Mouse (Mus musculus): ENCODE measurements around the gene Ccdc141.

The Ccdc141 gene

DNA sequence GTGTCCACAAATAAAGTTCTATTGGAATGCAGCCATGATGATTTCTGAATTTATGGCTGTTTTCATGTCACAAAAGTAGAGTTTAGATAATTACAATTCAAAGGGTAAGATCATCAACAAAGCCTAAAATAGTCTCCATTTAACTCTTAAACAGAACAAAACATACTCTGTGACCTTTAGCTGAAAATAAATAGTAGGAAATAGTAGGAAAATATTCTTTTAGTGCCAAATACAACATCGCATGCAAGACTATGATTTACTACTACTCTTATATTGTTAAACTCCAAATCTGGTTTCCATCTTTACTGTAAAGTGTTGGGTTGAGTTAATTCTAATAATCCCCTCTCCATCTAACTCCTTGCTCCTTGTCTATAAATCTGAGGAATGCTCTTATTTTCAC lies 37.0 kb downstream of the Ccdc141 start:
- DNase-seq (ENCODE audit: low read depth): no peak

DNA sequence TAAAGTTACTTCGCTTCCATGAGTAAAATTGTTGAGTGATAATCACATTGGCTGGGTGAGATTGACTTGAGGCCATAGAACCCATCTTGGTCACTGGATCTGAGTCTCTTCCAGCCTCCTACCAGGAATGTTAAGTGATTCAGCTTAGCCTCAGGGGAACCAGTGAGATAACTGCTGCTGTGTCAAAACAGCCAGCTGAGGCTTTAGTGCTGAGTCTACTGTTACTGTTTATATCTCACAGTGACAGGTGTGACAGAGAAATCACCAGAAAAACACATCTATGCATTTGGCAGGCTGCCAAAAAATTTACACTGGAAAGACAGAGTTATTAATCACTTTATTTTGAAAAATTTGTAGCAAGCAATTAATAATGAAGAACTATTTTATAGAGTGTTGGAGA lies 43.5 kb downstream of the Ccdc141 start:
- DNase-seq (ENCODE audit: low read depth): no peak

DNA sequence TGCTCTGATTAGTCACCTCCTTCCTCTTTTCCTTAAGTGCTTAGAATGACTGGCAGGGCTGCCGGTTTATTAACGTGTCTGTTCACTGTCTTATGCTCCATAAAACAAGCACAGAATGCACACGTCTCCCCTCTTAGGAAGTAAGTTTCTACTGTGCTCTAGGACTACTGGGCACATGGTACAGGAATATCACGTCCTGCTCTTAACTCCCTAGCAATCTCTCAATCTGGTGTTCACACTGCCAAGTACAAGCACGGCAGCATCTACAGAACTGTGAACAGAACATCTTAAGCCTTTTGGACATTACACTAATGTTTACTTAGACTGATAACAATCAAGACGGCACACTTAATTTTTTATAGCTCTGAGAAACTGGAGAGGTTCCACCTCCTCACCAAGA lies 52.3 kb downstream of the Ccdc141 start:
- DNase-seq (ENCODE audit: low read depth): no peak

DNA sequence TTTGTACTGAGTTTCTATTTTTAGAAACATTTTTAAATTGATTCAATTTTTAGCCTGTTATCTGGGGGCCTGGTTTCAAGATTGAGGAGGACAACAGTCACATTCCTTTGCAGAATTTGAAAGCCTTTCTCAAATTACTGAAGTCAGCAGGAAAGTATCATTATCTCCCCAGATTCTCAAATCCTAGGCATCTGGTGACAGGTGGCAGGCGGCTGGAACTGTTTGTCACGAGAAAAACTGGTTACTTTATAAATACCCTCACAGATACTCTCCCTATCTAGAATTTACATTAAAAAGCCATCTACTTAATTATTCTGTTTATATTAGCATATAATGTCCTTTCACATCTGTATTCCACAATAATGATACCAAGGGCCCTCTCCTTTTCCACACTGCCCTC lies 56.1 kb downstream of the Ccdc141 start:
- no peak for DNase-seq (ENCODE audit: low read depth)

DNA sequence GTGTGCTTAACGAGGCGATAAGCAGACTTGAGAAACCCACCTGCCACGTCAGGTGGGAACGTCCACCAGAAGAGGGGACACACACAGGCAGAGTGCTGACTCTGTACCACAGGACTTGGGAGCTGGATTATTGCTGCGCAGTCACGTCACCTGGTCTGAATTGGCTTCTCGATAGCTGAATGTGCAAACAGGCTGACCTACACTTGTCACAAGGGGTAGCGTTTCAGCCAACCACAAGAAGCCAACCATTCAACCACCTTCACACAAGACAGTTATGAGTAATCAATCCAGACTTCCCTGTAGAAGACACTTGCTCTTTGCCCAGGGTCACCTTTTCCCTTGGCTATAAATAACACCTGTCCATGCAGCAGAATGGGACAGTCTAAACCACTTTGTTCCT lies 56.6 kb downstream of the Ccdc141 start:
- DNase-seq (ENCODE audit: low read depth): no peak

DNA sequence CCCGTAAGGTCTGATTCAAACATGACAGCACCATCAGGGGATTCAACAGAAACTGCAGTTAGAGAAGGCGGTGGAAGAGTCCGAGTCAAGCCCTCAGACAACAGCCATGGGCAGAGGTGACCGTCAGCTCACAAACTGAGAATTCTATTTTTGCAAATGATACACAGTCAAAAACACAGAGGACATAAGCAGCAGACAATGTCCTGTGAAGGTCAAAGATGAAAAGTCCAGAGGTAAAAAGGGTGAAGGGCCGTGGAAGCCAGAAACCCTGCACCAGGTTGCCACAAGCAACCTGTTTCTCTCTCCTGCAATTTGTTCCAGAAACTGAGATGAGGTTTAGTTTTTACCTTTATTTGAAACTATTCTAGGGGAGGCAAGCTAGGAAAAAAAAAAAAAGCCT lies 57.4 kb downstream of the Ccdc141 start:
- DNase-seq (ENCODE audit: low read depth): no peak

DNA sequence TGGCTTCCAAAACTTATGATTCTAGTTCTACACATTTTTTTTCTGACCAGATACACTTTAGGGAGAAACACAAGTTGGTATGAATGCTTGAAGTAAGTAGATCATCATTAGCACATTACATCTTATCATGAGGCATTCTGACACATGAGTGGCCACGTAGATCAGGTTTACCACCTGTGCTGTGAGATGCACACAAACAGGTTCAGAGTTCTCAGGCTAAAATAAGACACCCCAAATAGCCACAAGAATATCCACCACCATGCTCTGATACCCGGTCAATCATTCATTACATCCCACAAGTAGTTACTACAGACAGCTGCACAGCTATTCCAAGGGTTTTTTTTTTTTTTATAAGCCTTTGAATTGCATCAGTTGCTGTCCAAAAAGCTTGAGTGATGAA lies 59.3 kb downstream of the Ccdc141 start:
- DNase-seq (ENCODE audit: low read depth): no peak

DNA sequence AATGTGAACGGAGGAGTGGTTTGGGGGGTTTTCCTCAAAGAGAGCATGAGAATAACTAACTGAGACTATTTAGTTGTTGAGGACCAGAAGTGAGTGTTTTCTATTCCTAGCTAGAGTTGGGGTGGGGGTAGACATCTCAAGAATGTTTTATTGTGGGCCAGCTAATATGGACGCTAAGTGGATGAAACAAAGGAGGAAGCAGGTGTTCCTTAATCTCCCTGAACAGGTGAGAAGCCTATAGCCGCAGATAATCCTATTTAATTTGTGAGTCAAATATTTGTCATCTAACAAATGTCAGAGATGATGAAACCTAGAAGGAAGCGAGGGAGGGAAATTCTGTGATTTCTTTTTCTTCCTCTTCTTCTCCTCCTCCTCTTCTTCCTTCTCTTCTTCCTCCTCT lies 60.1 kb downstream of the Ccdc141 start:
- no peak for DNase-seq (ENCODE audit: low read depth)

DNA sequence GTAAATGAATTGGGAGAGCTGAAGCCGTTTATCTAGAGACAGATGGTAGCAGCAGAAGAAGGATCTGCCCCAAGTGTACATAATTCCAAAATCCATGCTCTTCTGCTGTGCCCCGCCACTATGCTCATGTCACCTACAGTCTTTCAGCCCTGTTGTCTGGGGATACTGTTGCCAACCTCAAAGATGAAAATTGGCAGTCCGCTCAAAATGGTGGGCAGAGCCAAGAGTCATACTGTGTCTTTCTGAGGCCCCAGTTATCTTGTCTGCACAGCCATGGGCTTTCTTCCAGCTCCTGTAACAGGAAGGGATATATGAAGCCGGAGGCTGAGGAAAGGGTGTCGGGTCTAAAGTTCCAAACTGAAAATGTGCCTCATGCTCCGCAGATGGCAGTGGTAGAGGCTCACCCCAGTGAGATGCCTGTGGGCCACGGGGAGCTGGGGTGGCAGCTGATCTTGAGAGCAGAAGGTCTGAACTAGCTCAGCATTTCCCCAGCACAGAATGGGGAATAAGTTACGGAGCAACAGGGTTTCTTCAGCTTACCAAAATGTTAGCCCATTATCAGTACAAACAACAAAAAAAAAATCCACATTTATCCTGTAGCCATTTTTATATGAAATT lies 60.8 kb downstream of the Ccdc141 start:
- no peak for DNase-seq (ENCODE audit: low read depth)

DNA sequence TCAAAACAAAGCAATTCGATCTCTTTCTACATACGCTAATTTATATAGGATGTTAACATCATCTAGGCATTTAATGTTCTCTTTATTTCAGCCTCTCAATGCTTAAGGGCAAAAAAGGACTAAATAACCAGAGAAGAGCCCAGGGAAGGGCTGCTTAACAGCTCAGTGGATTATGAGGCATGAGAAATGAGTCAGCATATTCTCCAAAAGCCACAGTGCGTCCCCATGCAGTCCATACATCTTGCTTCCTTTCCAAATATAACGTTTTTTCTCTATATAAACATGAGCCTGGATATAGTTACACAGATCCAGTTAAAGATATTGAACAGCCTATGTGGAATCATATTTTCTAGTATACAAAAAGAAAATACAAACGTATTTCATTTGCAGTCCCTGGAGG lies 61.9 kb downstream of the Ccdc141 start:
- DNase-seq (ENCODE audit: low read depth): no peak

DNA sequence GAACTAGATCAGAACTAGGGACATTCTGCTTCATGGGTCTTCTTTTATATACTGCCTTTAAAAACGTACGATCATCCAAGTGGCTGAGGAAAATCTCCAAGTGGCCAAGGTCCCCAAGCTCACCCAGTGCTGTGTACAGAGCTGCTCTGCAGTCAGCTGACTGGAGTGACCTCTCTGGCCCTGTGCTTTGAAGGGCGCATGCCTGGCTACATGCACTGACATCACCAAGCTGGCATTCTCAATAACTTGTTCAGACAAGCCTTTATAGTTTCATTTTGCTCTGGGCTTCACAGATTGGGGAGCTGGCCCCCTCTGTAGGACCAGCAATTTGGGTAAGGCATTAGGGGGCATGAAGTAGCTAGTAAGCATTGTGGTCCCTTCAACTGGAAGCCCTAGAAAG lies 64.3 kb downstream of the Ccdc141 start:
- no peak for DNase-seq (ENCODE audit: low read depth)

DNA sequence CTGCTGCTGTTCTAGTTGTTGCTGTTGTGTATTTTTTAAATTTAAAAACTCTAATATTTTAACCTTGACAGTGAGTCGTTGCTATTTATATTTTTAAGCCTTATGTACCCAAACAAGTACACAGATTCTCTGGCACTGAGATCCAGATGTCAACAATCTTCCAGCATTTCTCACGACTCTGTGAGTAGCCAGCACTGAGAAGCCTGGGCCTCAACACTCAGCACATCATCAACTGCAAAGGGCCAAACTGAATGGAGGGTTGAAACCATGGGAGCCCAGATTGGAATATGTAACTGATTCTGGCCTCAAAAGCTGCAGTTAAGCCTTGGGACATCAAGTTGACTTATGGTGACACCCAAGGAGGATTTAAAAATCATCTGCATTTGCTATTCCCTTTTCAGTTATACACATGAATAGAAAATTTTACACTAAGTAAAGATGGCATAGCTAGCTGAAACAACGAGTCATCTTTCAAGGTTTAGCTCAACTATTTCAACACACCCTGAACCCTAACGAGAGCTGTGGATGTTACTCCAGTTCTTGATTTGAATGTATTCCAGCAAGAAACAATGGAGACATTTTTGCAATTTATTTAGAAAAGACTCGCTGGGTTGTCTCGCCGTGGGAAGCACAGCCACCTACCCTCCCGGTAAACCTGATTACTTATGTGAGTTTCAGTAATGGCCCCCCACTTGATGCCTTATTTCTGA lies 65.3 kb downstream of the Ccdc141 start:
- DNase-seq (ENCODE audit: low read depth): no peak

DNA sequence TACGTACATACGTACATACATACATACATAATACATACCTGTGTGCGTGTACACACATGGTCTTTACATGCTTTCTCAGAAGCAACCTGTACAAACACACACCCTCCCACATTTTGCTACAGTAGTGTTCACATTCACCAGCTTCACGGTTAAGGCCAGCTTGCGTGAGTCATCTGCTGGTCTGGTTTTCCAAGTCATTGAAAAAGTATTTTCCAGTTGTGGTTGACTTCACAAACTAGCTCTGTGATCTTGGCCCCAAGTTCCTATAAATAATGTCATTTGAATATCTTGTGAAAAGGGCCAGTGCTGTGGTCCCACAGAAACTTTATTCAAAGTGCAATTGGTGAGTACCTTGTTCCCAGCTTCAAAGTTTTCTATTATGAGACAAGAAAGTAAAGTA lies 67.9 kb downstream of the Ccdc141 start:
- no peak for DNase-seq (ENCODE audit: low read depth)

DNA sequence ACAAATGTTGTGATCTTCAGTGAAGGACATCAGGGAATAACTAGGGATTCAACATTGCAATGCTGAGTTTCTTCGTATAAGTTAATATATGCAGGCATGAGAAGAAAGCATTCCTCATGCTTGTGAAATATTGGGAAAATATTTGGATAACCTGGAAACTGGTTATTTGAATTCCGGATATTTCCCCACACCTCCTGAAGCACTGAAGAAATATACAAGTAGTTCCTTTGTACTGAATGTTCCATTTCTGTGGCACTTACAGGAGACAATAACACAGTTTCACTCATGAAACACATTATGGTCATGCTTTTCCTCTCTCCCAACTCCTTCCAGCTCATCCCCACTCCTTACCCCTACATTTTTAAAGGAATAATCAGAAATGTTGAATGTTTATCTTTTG lies 70.6 kb downstream of the Ccdc141 start:
- no peak for DNase-seq (ENCODE audit: low read depth)

DNA sequence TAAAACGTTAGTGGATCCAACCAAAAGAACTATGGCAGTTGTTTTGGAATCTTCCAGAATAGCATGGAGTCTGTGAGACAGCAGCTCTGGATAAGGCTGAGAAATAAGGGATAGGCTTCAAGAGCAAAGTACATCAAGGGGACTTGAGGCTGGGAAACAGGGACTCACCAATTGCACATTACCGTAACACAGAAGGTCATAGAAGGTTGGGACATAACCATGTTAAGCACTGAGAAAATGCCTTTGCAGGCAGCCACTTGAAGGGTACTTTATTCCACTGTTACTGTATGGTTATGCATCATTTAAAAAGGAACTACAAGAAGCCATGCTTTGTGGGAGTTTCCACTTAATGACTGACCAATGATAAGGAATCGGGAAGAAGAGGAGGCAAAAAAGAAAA lies 71.7 kb downstream of the Ccdc141 start:
- DNase-seq (ENCODE audit: low read depth): no peak

DNA sequence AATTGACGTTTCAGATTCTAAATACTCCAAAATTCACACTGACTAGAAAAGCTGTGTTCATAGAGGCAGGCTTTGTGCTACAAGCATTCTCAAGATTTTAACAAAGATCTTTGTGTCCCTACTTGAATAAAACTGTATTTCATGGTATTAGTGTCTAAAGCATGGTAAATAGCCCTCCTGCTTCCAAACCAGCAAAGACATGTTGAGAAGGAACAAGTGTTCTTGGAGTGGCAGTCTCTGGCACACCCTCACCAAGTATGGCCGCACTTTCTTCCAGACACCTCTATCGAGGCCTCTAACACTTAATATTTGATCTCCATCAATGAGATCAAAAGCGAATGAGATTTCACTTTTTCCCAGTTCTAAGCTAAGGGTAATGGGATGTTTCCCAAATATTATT lies 78.7 kb downstream of the Ccdc141 start:
- no peak for DNase-seq (ENCODE audit: low read depth)

DNA sequence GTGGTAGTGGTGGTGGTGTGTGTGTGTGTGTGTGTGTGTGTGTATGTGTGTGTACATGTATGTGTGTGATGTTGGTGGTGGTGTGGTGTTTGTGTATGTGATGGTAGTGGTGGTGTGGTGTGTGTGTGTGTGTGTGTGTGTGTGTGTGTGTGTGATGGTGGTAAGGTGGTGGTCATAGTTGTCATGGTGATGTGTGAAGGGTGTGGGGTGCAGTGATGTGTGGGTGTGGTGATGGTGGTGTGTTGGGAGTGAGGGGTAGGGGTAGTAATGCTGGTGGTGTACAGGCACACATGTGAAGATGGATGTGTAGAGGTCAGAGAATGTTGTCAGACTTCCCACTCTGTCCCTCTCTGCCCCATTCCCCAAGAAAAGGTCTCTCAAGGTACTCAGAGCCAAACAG lies 85.1 kb downstream of the Ccdc141 start:
- DNase-seq (ENCODE audit: low read depth): no peak

DNA sequence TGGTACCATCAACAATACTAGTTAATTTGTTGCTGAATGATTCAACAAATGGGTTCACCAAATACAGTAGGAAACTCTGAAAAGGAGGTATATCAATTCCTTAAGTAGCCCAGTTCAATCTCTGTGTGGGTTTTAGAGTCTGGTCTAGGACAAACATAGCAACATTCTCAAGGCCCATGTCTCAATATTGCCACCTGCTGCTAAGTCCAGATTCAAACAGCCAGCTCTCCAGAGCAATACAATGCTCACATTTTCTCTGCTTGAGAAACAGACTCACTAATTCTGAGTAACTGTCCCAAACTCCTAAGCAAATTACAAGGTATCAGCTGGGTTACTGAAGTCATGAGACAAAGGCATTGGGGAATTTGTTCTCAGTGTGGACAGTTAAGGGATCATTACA lies 85.8 kb downstream of the Ccdc141 start:
- DNase-seq (ENCODE audit: low read depth): no peak

DNA sequence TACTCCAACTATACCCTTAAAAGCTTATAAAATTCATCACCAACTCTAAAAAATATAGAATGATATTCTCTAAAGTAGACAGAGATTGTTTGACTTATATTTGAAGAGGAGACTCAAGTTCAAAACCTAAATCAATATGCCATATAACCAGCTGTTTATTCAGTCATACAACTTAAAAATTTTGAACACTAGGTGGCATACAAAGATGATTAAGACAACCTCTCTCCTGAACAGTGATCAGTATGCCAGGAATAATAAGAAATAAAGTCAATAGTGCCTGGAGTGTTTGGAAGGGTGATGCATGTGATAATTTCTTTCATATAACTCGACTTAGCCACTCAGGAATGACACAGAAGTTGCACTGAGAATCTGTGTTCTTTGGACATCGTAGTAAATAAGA lies 89.3 kb downstream of the Ccdc141 start:
- no peak for DNase-seq (ENCODE audit: low read depth)

DNA sequence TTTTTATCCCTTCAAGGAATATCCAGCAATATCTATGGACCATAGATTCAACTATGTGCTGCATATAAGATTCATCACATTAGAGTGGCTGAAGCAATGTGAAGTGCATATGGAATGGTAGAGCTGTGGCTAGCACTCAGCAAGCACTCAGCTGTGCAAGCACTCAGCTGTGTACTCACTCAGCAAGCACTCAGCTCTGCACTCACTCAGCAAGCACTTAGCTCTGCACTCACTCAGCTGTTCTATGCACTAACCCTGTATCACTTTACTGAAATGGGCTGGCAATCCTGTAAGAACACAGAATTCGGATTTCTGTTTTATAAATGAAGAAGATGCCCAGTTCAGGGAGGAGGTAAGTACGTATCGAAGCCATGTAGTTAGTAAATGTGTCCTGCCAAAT lies 89.8 kb downstream of the Ccdc141 start:
- DNase-seq (ENCODE audit: low read depth): no peak

DNA sequence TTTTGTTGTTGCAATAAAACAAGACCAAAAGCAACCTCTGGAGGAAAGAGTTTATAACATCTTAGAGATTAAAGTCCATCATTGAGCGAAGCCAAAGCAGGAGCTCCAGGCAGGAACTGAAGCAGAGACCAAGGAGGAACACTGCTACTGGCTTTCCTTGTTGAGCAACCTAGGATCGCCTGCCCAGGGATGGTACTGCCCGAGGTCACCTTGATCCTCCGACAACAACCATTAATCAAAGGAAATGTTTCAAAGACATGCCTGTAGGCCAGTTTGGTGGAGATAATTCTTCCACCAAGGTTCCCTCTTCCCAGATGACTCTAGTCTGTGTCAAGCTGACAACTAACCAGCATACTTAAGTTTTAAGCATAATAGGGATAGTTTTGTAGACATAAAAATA lies 91.7 kb downstream of the Ccdc141 start:
- no peak for DNase-seq (ENCODE audit: low read depth)

DNA sequence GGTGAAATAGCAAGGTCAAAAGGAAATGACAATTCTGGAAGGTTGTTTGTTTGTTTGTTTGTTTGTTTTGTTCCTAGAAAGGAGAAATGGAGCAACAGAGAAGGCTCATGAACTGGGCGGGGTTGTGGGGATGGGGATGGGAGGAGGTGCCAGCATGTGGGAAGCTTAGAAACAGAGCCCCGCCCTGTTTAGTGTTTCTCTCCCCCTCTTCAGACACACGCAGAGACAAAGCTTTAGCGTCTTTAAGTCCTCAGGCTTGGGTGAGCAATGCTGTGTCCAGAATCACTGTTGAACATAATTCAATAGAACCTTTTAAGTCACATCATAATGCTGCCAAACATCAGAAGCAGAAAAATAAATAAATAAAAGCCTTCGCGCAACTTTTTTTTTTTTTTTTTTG lies 96.1 kb downstream of the Ccdc141 start:
- DNase-seq (ENCODE audit: low read depth): no peak

DNA sequence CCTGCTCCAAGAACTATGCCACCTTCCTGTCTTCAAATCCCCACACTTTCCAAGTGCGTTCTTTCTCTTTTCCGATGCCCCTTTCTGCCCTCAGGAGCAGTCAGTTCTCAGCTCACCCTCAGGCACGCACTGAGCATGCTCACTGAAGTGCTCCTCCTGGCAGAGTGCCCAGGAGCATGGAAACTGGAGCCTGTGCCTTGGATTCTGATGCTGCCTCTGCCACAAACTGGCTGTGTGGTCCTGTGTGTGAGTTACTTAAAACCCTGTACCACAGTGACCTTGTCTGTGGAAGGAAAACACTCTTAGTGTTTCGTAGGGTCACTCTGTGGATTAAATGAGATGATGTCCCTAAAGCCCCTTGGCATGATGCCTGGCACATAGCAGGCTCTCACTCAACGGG lies 96.5 kb downstream of the Ccdc141 start:
- no peak for DNase-seq (ENCODE audit: low read depth)

DNA sequence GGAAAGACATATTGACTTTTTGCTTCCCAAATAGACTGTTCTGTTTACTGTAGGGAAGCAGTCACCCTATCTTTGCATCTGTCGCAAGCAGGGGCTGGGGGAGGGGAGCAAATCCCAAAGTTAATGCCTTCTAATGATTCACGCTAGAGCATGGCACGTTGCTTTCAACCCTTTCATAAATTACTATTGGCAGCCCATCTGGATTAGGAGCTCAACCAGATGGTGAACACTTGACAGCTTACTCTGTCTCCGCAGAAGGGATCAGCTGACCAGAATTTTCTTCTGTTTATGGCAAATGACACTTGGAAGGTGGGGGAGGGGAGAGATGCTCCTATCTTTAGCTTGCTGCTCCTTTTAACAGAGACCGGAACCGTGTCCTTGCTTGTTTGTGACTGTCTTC lies 105.1 kb downstream of the Ccdc141 start:
- no peak for DNase-seq (ENCODE audit: low read depth)
